Mouse (Mus musculus): ENCODE data around the gene Filip1l. TPM values are rescaled to one million over a fixed set of nuclear protein-coding genes. Genes with fewer than 3 reads are reported as not detected.

Filip1l gene
- polyA plus RNA-seq, 1 experiment from 2014 or later = 11.8 TPM

DNA sequence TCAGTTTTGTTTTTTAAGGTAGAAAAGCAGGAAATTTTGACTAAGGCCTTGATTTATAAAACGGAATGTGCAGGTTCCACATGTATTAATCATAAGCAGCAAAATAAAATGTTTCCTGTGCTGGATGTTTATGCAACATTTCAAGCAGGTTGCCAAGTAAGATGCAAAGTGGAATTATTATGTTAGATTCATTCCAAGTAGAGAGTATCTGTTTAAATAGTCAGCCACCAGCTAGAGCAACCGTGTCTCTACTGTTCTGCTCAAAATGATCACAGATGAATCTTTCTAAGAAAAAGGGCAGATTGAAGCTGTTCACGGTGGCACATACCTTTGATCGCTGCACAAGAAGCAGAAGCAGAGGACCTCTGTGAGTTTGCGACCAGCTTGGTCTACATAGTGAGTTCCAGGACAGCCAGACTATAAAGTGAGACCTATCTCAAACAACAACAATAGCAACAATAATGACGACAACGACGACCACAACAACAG lies 34.2 kb upstream of the Filip1l start:
- WGBS = 81% methylated on average over 8 of the region's 8 CpGs
- H3K4me1 ChIP-seq (replicated peaks; ENCODE audit: control insufficient read depth, insufficient read depth, low read length) = no peaks in the 10 kb centered on the region
- no peak overlapping the region for H3K4me2 ChIP-seq (replicated peaks; ENCODE audit: low read depth, low read length)
- ATAC-seq (ENCODE audit: low FRiP score) (no peak), DNase-seq (ENCODE audit: low spot score) (no peak)
- H3K9ac ChIP-seq (ENCODE audit: low read depth, low read length) = no peak overlapping the region
- H3K4me3 ChIP-seq (ENCODE audit: low read depth, low read length) = no peak overlapping the region
- H3K27ac ChIP-seq (ENCODE audit: low read depth, low read length) = no peak overlapping the region
- H3K27me3 ChIP-seq (ENCODE audit: control insufficient read depth, insufficient read depth, low read length) = no peaks in the 10 kb centered on the region
- no peaks in the 10 kb centered on the region for H3K9me3 ChIP-seq (ENCODE audit: control insufficient read depth, low read length)
- H3K36me3 ChIP-seq (ENCODE audit: control insufficient read depth, insufficient read depth, low read length) = no peaks in the 10 kb centered on the region

DNA sequence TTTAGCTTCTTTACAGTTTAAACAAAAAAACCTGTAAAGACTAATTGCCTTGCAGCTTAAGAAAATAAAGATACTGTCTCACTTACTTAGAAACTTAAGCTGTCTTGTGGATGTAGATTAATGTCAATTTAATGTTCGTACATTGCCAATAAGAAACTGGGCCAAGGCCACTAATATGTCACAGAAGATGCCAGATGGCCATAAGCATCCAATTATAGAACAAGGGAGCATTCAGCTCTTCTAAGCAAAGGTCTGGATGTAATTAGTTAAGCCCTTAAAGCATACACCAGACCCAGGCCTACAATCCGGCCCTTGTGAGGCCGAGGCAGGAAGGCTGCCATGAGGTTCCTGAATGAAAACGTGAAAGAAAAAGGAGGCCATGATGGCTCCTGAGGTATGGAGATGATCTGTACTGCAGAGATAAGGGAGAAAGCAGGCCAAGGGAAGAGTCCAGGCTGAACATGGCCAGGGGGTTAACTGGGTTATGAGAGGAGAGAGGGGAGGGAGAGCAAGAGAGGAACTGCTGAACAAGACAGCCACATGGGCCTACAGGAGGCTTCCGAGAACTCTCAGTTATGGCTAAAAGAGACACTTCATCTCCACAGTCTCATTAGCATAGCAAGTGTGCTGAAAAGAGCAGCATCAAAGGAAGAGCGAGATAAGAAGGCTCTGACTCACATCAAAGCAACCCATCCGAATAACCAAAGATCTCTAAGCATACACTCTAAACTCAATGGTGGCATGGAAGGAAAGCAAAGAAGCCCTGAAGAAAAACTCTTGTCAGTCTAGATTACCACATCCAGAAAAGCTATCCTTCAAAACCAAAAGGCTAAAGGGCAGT lies 33.4 kb upstream of the Filip1l start:
- Histone ChIP-seq H3K4me3 (ENCODE audit: low read depth, low read length) (no peak overlapping the region), H3K36me3 (ENCODE audit: control insufficient read depth, insufficient read depth, low read length) (no peaks in the 10 kb centered on the region), H3K27me3 (ENCODE audit: control insufficient read depth, insufficient read depth, low read length) (no peaks in the 10 kb centered on the region), H3K4me1 (replicated peaks; ENCODE audit: control insufficient read depth, insufficient read depth, low read length) (no peaks in the 10 kb centered on the region), H3K27ac (ENCODE audit: low read depth, low read length) (no peak overlapping the region), H3K4me2 (replicated peaks; ENCODE audit: low read depth, low read length) (no peak overlapping the region), H3K9me3 (ENCODE audit: control insufficient read depth, low read length) (no peaks in the 10 kb centered on the region), H3K9ac (ENCODE audit: low read depth, low read length) (no peak overlapping the region)
- DNase-seq (ENCODE audit: low spot score) (no peak), ATAC-seq (ENCODE audit: low FRiP score) (no peak)
- WGBS = 82% methylated on average over 7 of the region's 7 CpGs

DNA sequence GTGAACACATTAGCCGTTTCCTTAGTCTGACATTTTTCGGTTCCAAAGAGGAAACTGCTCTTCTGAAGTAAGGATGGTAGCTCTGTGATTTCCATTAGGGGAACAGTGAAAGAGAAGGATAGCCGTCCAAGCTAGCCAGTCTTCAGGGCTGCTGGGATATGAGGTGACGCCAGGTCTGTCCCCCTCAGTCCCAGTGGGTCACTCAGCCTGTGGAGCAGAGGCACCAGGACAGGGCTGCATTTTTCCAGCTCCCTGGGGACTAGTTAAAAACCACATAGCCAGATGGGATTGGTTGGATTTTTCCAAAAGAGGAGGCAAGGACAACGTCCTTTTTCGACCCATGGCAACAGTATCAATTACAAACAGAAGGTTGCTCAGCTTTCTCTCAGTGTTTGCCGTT lies 25.9 kb upstream of the Filip1l start:
- H3K36me3 ChIP-seq (ENCODE audit: control insufficient read depth, insufficient read depth, low read length) = no peaks in the 10 kb centered on the region
- H3K9me3 ChIP-seq (ENCODE audit: control insufficient read depth, low read length) = no peaks in the 10 kb centered on the region
- H3K27ac ChIP-seq (ENCODE audit: low read depth, low read length) = no peak overlapping the region
- 68% methylated on average over 7 of the region's 7 CpGs for WGBS
- H3K4me3 ChIP-seq (ENCODE audit: low read depth, low read length) = no peak overlapping the region
- no peak for DNase-seq (ENCODE audit: low spot score)
- H3K9ac ChIP-seq (ENCODE audit: low read depth, low read length) = no peak overlapping the region
- H3K4me1 ChIP-seq (replicated peaks; ENCODE audit: control insufficient read depth, insufficient read depth, low read length) = no peaks in the 10 kb centered on the region
- no peak overlapping the region for H3K4me2 ChIP-seq (replicated peaks; ENCODE audit: low read depth, low read length)
- ATAC-seq (ENCODE audit: low FRiP score) = no peak
- no peaks in the 10 kb centered on the region for H3K27me3 ChIP-seq (ENCODE audit: control insufficient read depth, insufficient read depth, low read length)

DNA sequence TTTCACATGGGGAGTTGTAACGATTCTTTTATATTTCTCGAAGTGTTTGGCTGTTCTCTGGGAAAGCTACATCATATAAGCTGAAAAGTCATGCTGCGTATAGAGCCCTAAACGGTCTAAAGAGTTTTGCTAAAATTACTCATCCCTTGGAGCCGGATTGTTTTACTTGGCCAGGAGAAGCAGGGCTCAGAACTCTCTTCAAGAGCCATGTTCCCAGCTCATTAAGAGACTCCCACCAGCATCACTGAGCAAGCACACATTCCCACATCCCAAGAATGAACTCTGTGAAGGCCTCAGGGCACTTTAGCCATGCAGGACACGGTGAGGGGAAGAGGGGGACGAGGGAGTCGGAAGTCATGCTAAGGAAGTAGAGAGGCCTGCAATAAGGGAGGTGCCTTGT lies 23.9 kb upstream of the Filip1l start:
- no peaks in the 10 kb centered on the region for H3K4me1 ChIP-seq (replicated peaks; ENCODE audit: control insufficient read depth, insufficient read depth, low read length)
- no peak for DNase-seq (ENCODE audit: low spot score)
- no peaks in the 10 kb centered on the region for H3K9me3 ChIP-seq (ENCODE audit: control insufficient read depth, low read length)
- no peak overlapping the region for H3K9ac ChIP-seq (ENCODE audit: low read depth, low read length)
- no peaks in the 10 kb centered on the region for H3K36me3 ChIP-seq (ENCODE audit: control insufficient read depth, insufficient read depth, low read length)
- ATAC-seq (ENCODE audit: low FRiP score) = no peak
- H3K27me3 ChIP-seq (ENCODE audit: control insufficient read depth, insufficient read depth, low read length) = no peaks in the 10 kb centered on the region
- H3K27ac ChIP-seq (ENCODE audit: low read depth, low read length) = no peak overlapping the region
- no peak overlapping the region for H3K4me2 ChIP-seq (replicated peaks; ENCODE audit: low read depth, low read length)
- 86% methylated on average over 8 of the region's 8 CpGs for whole genome bisulfite sequencing
- H3K4me3 ChIP-seq (ENCODE audit: low read depth, low read length) = no peak overlapping the region

DNA sequence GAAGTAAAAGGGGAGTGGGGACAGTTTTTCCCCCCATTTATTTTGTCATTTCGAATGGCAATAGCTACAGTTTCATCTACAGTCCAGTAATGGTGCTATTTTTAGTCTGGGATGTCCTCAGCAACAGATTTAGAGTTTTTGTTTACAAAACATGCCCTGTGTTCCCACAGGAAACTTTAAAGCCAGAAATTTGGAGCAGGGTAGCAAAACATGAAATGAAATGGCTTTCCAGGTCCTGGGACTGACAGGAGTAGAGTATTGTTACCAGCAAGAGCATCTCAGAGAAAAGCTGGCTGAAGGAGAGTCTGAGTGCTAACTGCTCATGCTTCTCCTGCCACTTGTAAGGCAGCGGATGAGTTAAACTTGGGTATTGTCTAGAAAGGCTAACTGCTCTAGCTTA lies 22.8 kb upstream of the Filip1l start:
- Histone ChIP-seq H3K27ac (ENCODE audit: low read depth, low read length) (no peak overlapping the region), H3K9me3 (ENCODE audit: control insufficient read depth, low read length) (no peaks in the 10 kb centered on the region), H3K4me2 (replicated peaks; ENCODE audit: low read depth, low read length) (no peak overlapping the region), H3K27me3 (ENCODE audit: control insufficient read depth, insufficient read depth, low read length) (no peaks in the 10 kb centered on the region), H3K4me3 (ENCODE audit: low read depth, low read length) (no peak overlapping the region), H3K36me3 (ENCODE audit: control insufficient read depth, insufficient read depth, low read length) (no peaks in the 10 kb centered on the region), H3K4me1 (replicated peaks; ENCODE audit: control insufficient read depth, insufficient read depth, low read length) (no peaks in the 10 kb centered on the region), H3K9ac (ENCODE audit: low read depth, low read length) (no peak overlapping the region)
- ATAC-seq (ENCODE audit: low FRiP score) = no peak
- WGBS = 87% methylated on average over 2 of the region's 2 CpGs
- no peak for DNase-seq (ENCODE audit: low spot score)

DNA sequence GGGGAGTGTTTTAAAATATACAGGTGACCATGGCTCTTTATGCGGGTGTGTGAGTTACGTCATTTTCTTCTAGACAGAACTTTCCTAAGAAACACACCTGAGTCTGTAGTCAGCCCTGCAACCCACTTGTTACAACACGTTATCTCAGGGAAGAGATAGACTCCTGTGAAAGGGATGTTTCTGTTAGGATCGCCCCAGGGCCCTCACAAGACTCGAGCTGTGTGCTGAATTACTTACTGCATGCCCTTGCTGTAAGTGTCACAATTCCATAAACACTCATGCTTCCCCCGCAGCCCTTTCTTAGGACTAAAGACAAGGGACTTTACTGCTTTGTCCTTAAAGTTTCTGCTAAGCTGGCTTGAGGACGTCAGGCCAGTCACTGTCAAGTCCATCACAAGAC lies 20.6 kb upstream of the Filip1l start:
- ATAC-seq (ENCODE audit: low FRiP score) (no peak), DNase-seq (ENCODE audit: low spot score) (no peak)
- Histone ChIP-seq H3K27me3 (ENCODE audit: control insufficient read depth, insufficient read depth, low read length) (no peaks in the 10 kb centered on the region), H3K4me3 (ENCODE audit: low read depth, low read length) (no peak overlapping the region), H3K27ac (ENCODE audit: low read depth, low read length) (no peak overlapping the region), H3K36me3 (ENCODE audit: control insufficient read depth, insufficient read depth, low read length) (no peaks in the 10 kb centered on the region), H3K9ac (ENCODE audit: low read depth, low read length) (no peak overlapping the region), H3K4me2 (replicated peaks; ENCODE audit: low read depth, low read length) (no peak overlapping the region), H3K4me1 (replicated peaks; ENCODE audit: control insufficient read depth, insufficient read depth, low read length) (no peaks in the 10 kb centered on the region), H3K9me3 (ENCODE audit: control insufficient read depth, low read length) (no peaks in the 10 kb centered on the region)
- 81% methylated on average over 7 of the region's 7 CpGs for WGBS

DNA sequence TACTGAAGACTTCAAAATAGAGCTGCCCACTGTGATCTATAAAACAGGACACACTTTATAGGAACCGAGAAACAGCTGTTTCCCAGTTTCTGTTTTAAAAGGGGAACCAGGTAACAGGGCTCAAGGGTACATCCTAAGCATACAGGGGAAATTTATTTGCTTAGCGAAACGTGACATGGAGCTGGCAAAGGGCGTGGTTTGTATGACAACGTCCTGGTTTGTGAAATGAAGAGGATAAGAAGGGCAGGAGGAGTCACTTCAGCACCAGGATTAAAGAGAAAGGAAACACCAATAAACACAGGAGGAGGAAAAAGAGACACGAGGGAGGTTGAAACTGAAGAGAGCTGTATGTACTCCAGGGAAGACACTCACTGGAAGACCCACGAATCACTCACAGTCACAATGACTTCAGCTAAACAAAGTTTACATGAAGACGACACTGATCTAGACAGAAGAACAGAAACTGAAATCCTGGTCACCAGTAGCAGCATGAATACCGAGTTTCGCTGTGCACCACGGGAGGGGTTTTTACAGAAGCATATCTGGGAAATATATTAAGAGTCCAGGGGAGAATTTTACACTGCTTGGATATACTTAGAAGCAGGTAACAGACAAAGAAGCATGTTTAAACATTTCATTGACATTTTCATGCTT lies 16.0 kb upstream of the Filip1l start:
- Histone ChIP-seq H3K4me1 (replicated peaks; ENCODE audit: control insufficient read depth, insufficient read depth, low read length) (no peaks in the 10 kb centered on the region), H3K4me3 (ENCODE audit: low read depth, low read length) (no peak overlapping the region), H3K9me3 (ENCODE audit: control insufficient read depth, low read length) (no peaks in the 10 kb centered on the region), H3K27me3 (ENCODE audit: control insufficient read depth, insufficient read depth, low read length) (no peaks in the 10 kb centered on the region), H3K27ac (ENCODE audit: low read depth, low read length) (no peak overlapping the region), H3K4me2 (replicated peaks; ENCODE audit: low read depth, low read length) (no peak overlapping the region), H3K36me3 (ENCODE audit: control insufficient read depth, insufficient read depth, low read length) (no peaks in the 10 kb centered on the region), H3K9ac (ENCODE audit: low read depth, low read length) (no peak overlapping the region)
- 82% methylated on average over 11 of the region's 11 CpGs for WGBS
- DNase-seq (ENCODE audit: low spot score) (no peak), ATAC-seq (ENCODE audit: low FRiP score) (no peak)

DNA sequence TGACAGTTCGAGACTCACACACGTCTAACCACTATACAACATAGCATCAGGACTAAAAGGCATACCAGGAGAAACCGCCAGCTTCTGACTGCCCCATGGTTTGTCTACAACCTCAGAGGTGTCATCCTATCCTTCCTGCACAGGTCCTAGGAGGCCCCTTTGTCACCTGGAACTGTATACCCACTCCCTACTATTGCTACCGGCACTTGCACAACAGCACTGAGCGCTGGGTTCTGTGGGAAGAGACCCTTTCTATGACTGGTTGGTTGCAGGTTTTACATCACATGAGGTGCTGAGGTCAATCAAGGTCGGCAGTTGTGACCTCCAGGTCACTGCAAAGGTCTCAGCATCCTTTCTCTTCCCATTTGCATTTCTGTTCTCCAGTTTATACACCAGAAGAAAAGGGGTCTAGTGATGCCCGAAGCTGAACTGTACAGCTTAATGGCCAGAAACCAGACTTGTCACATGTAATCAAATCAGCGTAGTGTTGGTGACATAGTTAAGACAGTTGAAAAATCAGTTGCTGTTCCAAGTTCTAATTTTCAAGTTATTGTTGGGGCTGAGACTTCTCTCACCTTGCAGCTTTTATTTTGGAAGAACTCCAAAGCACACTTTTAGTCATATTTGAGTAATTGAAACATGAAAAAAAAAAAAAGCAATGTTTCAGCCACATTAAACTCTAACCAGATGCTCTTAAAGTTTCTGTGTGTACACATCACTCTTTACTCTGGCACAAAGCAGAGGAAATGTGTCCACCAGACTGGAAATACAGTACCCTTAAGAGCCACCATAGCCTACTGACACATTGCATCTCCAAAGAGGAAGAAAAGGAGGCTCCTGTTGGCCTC lies 12.9 kb upstream of the Filip1l start:
- Histone ChIP-seq H3K4me3 (ENCODE audit: low read depth, low read length) (no peak overlapping the region), H3K27ac (ENCODE audit: low read depth, low read length) (no peak overlapping the region), H3K36me3 (ENCODE audit: control insufficient read depth, insufficient read depth, low read length) (no peaks in the 10 kb centered on the region), H3K9ac (ENCODE audit: low read depth, low read length) (no peak overlapping the region), H3K4me1 (replicated peaks; ENCODE audit: control insufficient read depth, insufficient read depth, low read length) (no peaks in the 10 kb centered on the region), H3K9me3 (ENCODE audit: control insufficient read depth, low read length) (no peaks in the 10 kb centered on the region), H3K4me2 (replicated peaks; ENCODE audit: low read depth, low read length) (no peak overlapping the region), H3K27me3 (ENCODE audit: control insufficient read depth, insufficient read depth, low read length) (no peaks in the 10 kb centered on the region)
- 91% methylated on average over 8 of the region's 8 CpGs for WGBS
- ATAC-seq (ENCODE audit: low FRiP score) (no peak), DNase-seq (ENCODE audit: low spot score) (no peak)
